Mouse (Mus musculus): ENCODE measurements at regions not wholly inside any gene's neighbourhood (a gene's known extent, or its start where the extent isn't known, plus 50 kb on each side); places are given as distances from the start of the nearest gene placed in this dataset.
A peak's percentile ranks its signal among the peaks of the same experiment; 100 is the strongest.

DNA sequence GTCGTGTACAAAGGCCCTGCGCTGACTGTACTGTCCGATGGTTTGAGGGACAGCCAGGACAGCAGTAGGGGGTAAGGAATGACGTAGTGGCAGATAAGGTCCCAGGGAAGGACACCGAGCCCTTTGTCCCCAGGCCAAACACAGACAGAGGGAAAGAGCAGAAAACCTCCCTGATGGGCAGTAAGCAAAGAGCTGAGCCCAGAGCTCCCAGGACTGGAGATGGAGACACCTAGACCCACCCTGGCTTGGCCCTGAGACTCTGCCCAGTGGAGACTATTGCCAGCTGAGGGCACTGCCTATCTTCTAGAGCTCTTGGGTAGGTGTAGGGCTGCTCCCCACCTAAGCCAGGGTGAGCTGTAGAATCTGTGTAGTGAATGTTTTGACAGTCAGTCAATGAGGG, 116.5 kb upstream of the 1600014C23Rik start:
- 77% methylated on average over 5 of the region's 5 CpGs for WGBS
- Histone ChIP-seq H3K4me1 (ENCODE audit: control insufficient read depth, insufficient read depth, low read length) (no peaks in the 10 kb centered on the region), H3K27me3 (ENCODE audit: control insufficient read depth, insufficient read depth, low read length) (no peaks in the 10 kb centered on the region), H3K36me3 (ENCODE audit: control insufficient read depth, insufficient read depth, low read length) (no peaks in the 10 kb centered on the region), H3K9ac (replicated peaks; ENCODE audit: low read depth, low read length) (no peak overlapping the region), H3K27ac (ENCODE audit: low read length) (no peak overlapping the region), H3K4me2 (replicated peaks; ENCODE audit: low read depth, low read length) (no peak overlapping the region), H3K9me3 (ENCODE audit: control insufficient read depth, low read depth, low read length) (peaks cover 5% of the 10 kb centered on the region; the same call in 1 of the 2 replicates), H3K4me3 (ENCODE audit: low read depth, low read length) (no peak overlapping the region)
- ATAC-seq (ENCODE audit: insufficient number of reproducible peaks, insufficient read depth, low FRiP score, low read depth), result no peak

DNA sequence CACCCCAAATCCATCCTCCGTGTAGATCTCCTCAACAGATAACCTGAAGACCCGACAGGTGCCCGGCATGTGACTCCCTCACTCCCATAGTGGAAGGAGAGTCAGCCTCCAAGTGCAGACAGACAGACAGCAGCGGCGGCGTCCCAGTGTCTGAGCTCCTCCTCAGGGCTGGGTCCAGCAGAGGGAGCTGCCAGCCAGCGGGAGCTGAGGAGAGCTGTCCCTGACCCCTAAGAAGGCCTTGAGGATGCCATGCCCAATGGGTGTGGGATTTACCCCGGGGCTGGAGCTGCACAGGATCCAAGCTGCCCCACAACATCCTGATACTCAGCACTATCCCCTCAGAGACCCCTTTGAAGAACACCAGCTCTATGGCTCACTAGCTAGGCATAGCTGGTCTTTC, 115.0 kb upstream of the 1600014C23Rik start:
- no peak overlapping the region for H3K27ac ChIP-seq (ENCODE audit: low read length)
- no peak overlapping the region for H3K9ac ChIP-seq (replicated peaks; ENCODE audit: low read depth, low read length)
- H3K36me3 ChIP-seq (ENCODE audit: control insufficient read depth, insufficient read depth, low read length), result no peaks in the 10 kb centered on the region
- H3K4me2 ChIP-seq (replicated peaks; ENCODE audit: low read depth, low read length), result no peak overlapping the region
- H3K4me1 ChIP-seq (ENCODE audit: control insufficient read depth, insufficient read depth, low read length), result no peaks in the 10 kb centered on the region
- no peak overlapping the region for H3K4me3 ChIP-seq (ENCODE audit: low read depth, low read length)
- H3K9me3 ChIP-seq (ENCODE audit: control insufficient read depth, low read depth, low read length), result peaks cover 5% of the 10 kb centered on the region; the same call in 1 of the 2 replicates
- H3K27me3 ChIP-seq (ENCODE audit: control insufficient read depth, insufficient read depth, low read length), result no peaks in the 10 kb centered on the region
- 0 out of 2 replicates have a peak, but pooled peaks have one; percentile 20 for ATAC-seq (ENCODE audit: insufficient number of reproducible peaks, insufficient read depth, low FRiP score, low read depth)
- WGBS, result 29% methylated on average over 8 of the region's 8 CpGs

DNA sequence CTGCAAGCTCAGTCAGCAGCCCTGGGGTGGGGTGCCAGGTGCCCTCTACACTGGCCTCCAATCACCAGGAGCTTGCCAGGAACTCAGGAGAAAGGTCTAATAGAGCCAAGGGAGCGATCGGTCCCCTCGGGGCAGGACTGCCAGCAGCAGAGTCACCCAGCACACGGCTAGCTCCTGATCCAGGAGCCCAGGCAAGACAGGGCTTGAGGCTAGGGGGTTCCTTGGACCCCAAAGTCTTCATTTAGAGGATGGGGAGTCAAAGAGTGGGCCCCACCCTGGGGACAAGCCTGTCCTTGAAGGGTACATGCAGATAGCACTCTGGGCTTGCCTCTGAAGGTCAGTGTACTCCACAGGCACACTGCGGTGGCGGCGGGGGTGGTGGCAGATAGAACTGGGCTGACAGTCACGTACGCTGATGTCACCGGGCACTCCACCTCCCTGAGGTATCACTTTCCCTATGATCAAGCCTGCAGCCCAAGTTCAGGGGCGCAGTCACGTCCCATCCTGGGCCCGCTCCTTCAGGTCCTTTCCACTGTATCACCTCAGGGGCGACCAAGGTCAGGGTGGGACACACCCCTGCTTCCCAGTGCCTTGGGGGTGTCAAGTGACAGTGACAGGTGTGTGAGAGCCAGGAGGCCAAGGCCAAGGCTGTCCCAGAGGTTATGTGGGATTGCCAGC, 114.2 kb upstream of the 1600014C23Rik start:
- Histone ChIP-seq H3K9me3 (ENCODE audit: control insufficient read depth, low read depth, low read length) (peaks cover 5% of the 10 kb centered on the region; the same call in 1 of the 2 replicates), H3K27me3 (ENCODE audit: control insufficient read depth, insufficient read depth, low read length) (no peaks in the 10 kb centered on the region)
- WGBS, result 88% methylated on average over 14 of the region's 14 CpGs

DNA sequence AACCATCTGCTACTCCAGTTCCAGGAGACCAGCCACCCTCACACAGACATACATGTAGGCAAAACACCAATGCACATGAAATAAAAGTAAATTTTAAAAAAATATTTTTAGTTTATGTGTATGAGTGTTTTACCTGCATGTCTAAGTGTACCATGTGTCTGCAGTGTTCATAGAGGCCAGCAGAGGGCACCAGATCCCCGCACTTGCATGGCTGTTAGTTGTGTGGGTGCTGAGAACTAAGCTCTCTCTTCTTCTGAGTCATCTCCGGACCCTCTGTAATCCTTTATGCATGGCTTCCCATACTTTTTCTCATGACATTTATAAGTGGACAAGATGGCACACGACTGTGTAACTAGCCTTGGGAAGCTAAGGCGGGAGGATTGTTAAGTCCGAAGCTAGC, 112.2 kb upstream of the 1600014C23Rik start:
- no peaks in the 10 kb centered on the region for H3K36me3 ChIP-seq (ENCODE audit: control insufficient read depth, insufficient read depth, low read length)
- H3K4me2 ChIP-seq (replicated peaks; ENCODE audit: low read depth, low read length), result no peak overlapping the region
- no peaks in the 10 kb centered on the region for H3K4me1 ChIP-seq (ENCODE audit: control insufficient read depth, insufficient read depth, low read length)
- peaks cover 5% of the 10 kb centered on the region; the same call in 1 of the 2 replicates for H3K9me3 ChIP-seq (ENCODE audit: control insufficient read depth, low read depth, low read length)
- ATAC-seq (ENCODE audit: insufficient number of reproducible peaks, insufficient read depth, low FRiP score, low read depth), result no peak
- H3K9ac ChIP-seq (replicated peaks; ENCODE audit: low read depth, low read length), result no peak overlapping the region
- no peaks in the 10 kb centered on the region for H3K27me3 ChIP-seq (ENCODE audit: control insufficient read depth, insufficient read depth, low read length)
- no peak overlapping the region for H3K27ac ChIP-seq (ENCODE audit: low read length)
- no peak overlapping the region for H3K4me3 ChIP-seq (ENCODE audit: low read depth, low read length)
- 85% methylated on average over 5 of the region's 5 CpGs for WGBS

More for the DNA sequence above, 114.2 kb upstream of the 1600014C23Rik start:
- no peak overlapping the region for H3K9ac ChIP-seq (replicated peaks; ENCODE audit: low read depth, low read length)
- H3K4me2 ChIP-seq (replicated peaks; ENCODE audit: low read depth, low read length), result no peak overlapping the region
- H3K36me3 ChIP-seq (ENCODE audit: control insufficient read depth, insufficient read depth, low read length), result no peaks in the 10 kb centered on the region
- peak; percentile 15; the same call in 1 of the 2 replicates for ATAC-seq (ENCODE audit: insufficient number of reproducible peaks, insufficient read depth, low FRiP score, low read depth)
- H3K4me1 ChIP-seq (ENCODE audit: control insufficient read depth, insufficient read depth, low read length), result no peaks in the 10 kb centered on the region
- no peak overlapping the region for H3K27ac ChIP-seq (ENCODE audit: low read length)
- H3K4me3 ChIP-seq (ENCODE audit: low read depth, low read length), result no peak overlapping the region

DNA sequence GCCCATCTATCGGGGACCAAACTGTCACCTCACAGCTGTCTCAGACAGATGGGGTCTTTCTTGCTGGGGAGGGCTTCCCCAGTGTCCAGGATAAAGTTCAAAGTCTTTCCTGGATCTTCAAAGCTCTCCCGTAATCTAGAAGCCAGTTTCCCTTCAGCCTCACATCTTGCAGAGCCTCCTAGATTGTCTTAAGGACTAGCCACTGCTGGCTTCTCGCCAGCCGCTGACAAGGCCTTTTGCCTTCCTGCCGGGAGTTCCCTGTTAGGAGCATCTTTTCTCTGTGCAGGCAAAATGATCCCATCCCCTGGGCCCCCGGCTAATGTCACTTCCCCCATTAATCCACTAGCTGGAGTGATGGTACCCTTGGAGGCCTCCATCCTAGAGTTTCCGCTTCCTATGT, 103.1 kb upstream of the 1600014C23Rik start:
- H3K27ac ChIP-seq (ENCODE audit: low read length), result no peak overlapping the region
- ATAC-seq (ENCODE audit: insufficient number of reproducible peaks, insufficient read depth, low FRiP score, low read depth), result no peak
- 52% methylated on average over 7 of the region's 7 CpGs for WGBS
- no peak overlapping the region for H3K4me3 ChIP-seq (ENCODE audit: low read depth, low read length)
- H3K27me3 ChIP-seq (ENCODE audit: control insufficient read depth, insufficient read depth, low read length), result no peaks in the 10 kb centered on the region
- H3K9ac ChIP-seq (replicated peaks; ENCODE audit: low read depth, low read length), result no peak overlapping the region
- no peaks in the 10 kb centered on the region for H3K9me3 ChIP-seq (ENCODE audit: control insufficient read depth, low read depth, low read length)
- H3K36me3 ChIP-seq (ENCODE audit: control insufficient read depth, insufficient read depth, low read length), result no peaks in the 10 kb centered on the region
- no peak overlapping the region for H3K4me2 ChIP-seq (replicated peaks; ENCODE audit: low read depth, low read length)
- peaks cover 7% of the 10 kb centered on the region for H3K4me1 ChIP-seq (ENCODE audit: control insufficient read depth, insufficient read depth, low read length)

DNA sequence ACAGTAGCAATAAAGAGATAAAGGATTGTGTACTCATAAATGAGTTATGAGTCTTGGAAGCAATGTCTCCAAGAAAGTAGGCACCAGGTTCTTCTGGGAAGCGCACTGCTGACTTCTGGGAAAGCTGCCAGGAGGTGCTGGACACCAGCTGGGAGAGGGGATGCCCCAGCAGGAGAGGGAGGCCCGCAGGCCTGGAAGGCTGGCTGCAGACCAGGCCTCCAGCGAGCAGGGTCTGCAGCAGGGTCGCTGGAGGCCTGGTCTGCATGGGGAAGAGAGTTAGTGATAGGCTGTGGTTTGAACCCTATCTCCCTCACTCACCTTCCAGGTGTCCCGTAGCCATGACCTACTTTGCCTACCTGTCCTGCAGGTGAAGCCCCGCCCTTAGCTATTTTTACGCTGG, 102.6 kb upstream of the 1600014C23Rik start:
- peaks cover 7% of the 10 kb centered on the region for H3K4me1 ChIP-seq (ENCODE audit: control insufficient read depth, insufficient read depth, low read length)
- no peak overlapping the region for H3K4me2 ChIP-seq (replicated peaks; ENCODE audit: low read depth, low read length)
- no peaks in the 10 kb centered on the region for H3K27me3 ChIP-seq (ENCODE audit: control insufficient read depth, insufficient read depth, low read length)
- no peak overlapping the region for H3K9ac ChIP-seq (replicated peaks; ENCODE audit: low read depth, low read length)
- ATAC-seq (ENCODE audit: insufficient number of reproducible peaks, insufficient read depth, low FRiP score, low read depth), result peak; percentile 58; the same call in 1 of the 2 replicates
- H3K9me3 ChIP-seq (ENCODE audit: control insufficient read depth, low read depth, low read length), result no peaks in the 10 kb centered on the region
- no peaks in the 10 kb centered on the region for H3K36me3 ChIP-seq (ENCODE audit: control insufficient read depth, insufficient read depth, low read length)
- H3K27ac ChIP-seq (ENCODE audit: low read length), result no peak overlapping the region
- 51% methylated on average over 7 of the region's 7 CpGs for WGBS
- no peak overlapping the region for H3K4me3 ChIP-seq (ENCODE audit: low read depth, low read length)

DNA sequence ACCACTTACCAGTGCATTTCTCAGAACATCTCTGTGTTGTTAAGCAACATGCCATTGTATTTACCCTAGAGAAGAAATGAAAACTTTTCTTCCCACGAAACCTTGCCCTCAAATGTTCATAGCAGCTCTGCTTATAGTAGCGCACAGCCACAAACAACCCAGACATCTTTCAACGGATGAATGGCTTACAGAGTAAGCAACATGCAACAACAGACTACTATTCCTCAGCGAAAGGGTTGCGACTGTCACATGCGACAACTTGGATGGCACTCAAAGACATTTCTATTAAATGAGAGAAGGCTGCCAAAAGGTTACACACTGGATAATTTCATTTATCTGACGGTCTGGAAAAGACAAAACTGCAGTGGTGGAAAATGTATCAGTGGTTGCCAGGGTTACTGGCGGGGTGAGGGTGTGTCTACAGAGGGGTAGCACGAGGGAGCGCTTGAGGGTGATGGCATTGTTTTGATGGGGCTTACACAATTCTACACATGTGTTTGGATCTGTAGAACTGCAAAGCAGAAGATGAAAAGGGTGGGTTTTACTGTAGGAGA, 101.0 kb upstream of the 1600014C23Rik start:
- H3K27me3 ChIP-seq (ENCODE audit: control insufficient read depth, insufficient read depth, low read length), result no peaks in the 10 kb centered on the region
- ATAC-seq (ENCODE audit: insufficient number of reproducible peaks, insufficient read depth, low FRiP score, low read depth), result no peak
- H3K27ac ChIP-seq (ENCODE audit: low read length), result no peak overlapping the region
- no peak overlapping the region for H3K4me3 ChIP-seq (ENCODE audit: low read depth, low read length)
- peaks cover 7% of the 10 kb centered on the region for H3K4me1 ChIP-seq (ENCODE audit: control insufficient read depth, insufficient read depth, low read length)
- no peak overlapping the region for H3K9ac ChIP-seq (replicated peaks; ENCODE audit: low read depth, low read length)
- no peaks in the 10 kb centered on the region for H3K36me3 ChIP-seq (ENCODE audit: control insufficient read depth, insufficient read depth, low read length)
- 75% methylated on average over 10 of the region's 10 CpGs for WGBS
- peaks cover 4% of the 10 kb centered on the region; the same call in 1 of the 2 replicates for H3K9me3 ChIP-seq (ENCODE audit: control insufficient read depth, low read depth, low read length)
- H3K4me2 ChIP-seq (replicated peaks; ENCODE audit: low read depth, low read length), result no peak overlapping the region

DNA sequence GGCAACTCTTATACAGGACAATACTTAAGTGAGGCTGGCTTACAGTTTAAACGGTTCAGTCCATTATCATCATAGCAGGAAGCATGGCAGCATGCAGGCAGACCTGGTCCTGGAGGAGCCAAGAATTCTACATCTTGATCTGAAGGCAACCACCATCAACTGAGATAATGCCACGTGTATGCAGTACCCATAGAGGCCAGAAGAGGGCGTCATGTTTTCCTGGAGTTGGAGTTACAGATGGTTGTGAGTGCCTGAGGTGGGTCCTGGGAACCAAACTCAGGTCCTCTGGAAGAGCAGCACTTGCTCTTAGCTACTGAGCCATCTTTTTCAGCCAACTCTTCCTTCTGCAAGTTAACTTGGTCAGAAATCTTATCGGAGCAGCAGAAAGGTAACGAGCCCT, 96.7 kb upstream of the 1600014C23Rik start:
- H3K4me1 ChIP-seq (ENCODE audit: control insufficient read depth, insufficient read depth, low read length), result peaks cover 6% of the 10 kb centered on the region; the same call in 1 of the 2 replicates
- WGBS, result 90% methylated on average over 5 of the region's 5 CpGs

More for the DNA sequence above, 96.7 kb upstream of the 1600014C23Rik start:
- H3K9me3 ChIP-seq (ENCODE audit: control insufficient read depth, low read depth, low read length), result peaks cover 4% of the 10 kb centered on the region; the same call in 1 of the 2 replicates
- no peaks in the 10 kb centered on the region for H3K36me3 ChIP-seq (ENCODE audit: control insufficient read depth, insufficient read depth, low read length)
- H3K27ac ChIP-seq (ENCODE audit: low read length), result no peak overlapping the region
- no peak overlapping the region for H3K9ac ChIP-seq (replicated peaks; ENCODE audit: low read depth, low read length)
- H3K4me2 ChIP-seq (replicated peaks; ENCODE audit: low read depth, low read length), result no peak overlapping the region
- no peak for ATAC-seq (ENCODE audit: insufficient number of reproducible peaks, insufficient read depth, low FRiP score, low read depth)
- no peak overlapping the region for H3K4me3 ChIP-seq (ENCODE audit: low read depth, low read length)
- no peaks in the 10 kb centered on the region for H3K27me3 ChIP-seq (ENCODE audit: control insufficient read depth, insufficient read depth, low read length)
